Mouse (Mus musculus): ENCODE results near the gene Csmd2. TPM values are rescaled to one million over a fixed set of nuclear protein-coding genes. Genes with fewer than 3 reads are reported as not detected.

The Csmd2 gene
- polyA plus RNA-seq, 1 experiment from 2014 or later: 0.05 TPM

DNA sequence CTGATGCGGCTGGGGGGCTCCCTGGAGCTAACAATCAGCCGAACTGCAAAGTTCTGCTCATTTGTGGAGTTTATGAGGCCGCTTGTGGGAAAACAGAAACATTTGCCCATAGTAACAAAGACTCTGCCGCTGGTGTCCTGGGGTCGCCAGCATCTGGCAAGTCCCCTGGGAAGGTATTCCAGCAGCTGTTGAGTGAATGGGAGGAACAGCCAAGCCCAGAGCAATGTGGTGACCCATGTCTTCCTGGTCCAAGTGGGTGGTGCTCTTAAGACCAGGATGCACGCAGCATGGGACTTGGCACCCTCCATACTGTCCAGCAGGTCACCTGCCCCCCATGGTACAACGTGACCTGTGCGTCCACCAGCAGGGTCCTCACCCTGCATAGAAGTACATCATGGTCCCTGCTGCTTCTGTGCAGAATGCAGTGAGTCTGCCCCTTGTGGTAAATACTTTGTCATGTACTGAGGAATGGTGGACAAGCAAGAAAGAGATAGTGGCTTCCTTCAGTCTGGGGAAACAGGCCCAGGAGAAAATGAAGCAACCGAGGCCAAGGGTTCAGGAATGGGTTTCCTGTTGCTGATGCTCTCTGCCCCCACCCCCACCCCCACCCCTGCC, 281.7 kb downstream of the Csmd2 start:
- H3K4me1 ChIP-seq (ENCODE audit: control insufficient read depth, insufficient read depth, low read length): no peaks in the 10 kb centered on the region; the same call in 1 of the 2 replicates
- H3K4me3 ChIP-seq (ENCODE audit: low read length): no peak overlapping the region
- no peaks in the 10 kb centered on the region for H3K36me3 ChIP-seq (ENCODE audit: control insufficient read depth, insufficient read depth)
- H3K27me3 ChIP-seq (ENCODE audit: control insufficient read depth, insufficient read depth, low read length): no peaks in the 10 kb centered on the region
- no peak overlapping the region for H3K4me2 ChIP-seq (ENCODE audit: low read depth, low read length)
- no peak for ATAC-seq (replicated peaks; ENCODE audit: extremely low read depth, insufficient read depth, low FRiP score)
- WGBS: 73% methylated on average over 9 of the region's 9 CpGs
- H3K9me3 ChIP-seq (replicated peaks; ENCODE audit: control insufficient read depth, low read length): 0 out of 2 replicates have a peak, but pooled peaks cover 2% of the 10 kb centered on the region
- H3K27ac ChIP-seq (ENCODE audit: low read length): no peak overlapping the region
- no peak overlapping the region for H3K9ac ChIP-seq (ENCODE audit: low read length)

DNA sequence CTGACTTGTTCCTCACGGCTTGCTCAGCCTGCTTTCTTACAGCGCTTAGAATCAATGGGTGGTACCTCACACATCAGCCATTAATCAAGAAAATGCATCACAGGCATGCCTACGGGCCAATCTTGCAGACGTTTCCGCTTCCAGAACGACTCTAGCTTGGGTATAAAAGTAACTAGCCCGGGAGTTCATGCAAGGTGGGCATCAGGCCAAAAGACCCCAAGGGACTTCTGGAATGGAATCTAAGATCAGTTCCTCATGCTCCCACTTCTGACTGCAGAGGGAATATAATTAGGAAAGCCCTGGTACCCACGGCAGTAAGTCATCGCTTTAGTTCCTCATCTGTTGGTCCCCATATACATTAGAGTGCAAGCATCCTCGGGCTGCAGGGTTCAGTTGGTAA, 282.5 kb downstream of the Csmd2 start:
- WGBS: 64% methylated on average over 10 of the region's 10 CpGs
- H3K27ac ChIP-seq (ENCODE audit: low read length): no peak overlapping the region

DNA sequence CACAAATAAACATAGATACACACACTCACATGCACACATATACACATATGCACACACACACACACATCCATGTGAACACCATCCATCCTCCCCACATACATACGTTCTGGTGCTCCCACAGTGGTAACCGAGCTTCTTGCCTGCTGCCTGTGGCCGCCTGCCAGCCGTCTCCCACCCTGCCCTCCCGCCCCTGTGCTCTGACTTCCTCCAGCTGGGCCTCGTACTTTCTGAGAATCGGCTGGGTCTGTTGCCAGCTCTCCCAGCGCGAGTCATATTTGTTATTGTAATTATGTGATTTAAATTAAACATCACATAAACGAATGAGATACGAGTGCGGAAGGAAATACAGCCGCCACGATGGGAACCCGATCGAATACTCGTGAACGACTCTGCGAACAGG, 283.3 kb downstream of the Csmd2 start:
- Histone ChIP-seq H3K4me3 (ENCODE audit: low read length) (no peak overlapping the region), H3K27me3 (ENCODE audit: control insufficient read depth, insufficient read depth, low read length) (peaks cover 5% of the 10 kb centered on the region; the same call in 1 of the 2 replicates), H3K27ac (ENCODE audit: low read length) (no peak overlapping the region), H3K9ac (ENCODE audit: low read length) (no peak overlapping the region), H3K9me3 (replicated peaks; ENCODE audit: control insufficient read depth, low read length) (0 out of 2 replicates have a peak, but pooled peaks cover under 1% of the 10 kb centered on the region), H3K4me1 (ENCODE audit: control insufficient read depth, insufficient read depth, low read length) (no peaks in the 10 kb centered on the region; the same call in 1 of the 2 replicates), H3K4me2 (ENCODE audit: low read depth, low read length) (no peak overlapping the region), H3K36me3 (ENCODE audit: control insufficient read depth, insufficient read depth) (no peaks in the 10 kb centered on the region)
- 57% methylated on average over 19 of the region's 19 CpGs for WGBS
- no peak for ATAC-seq (replicated peaks; ENCODE audit: extremely low read depth, insufficient read depth, low FRiP score)

More for the DNA sequence above, 282.5 kb downstream of the Csmd2 start:
- ATAC-seq (replicated peaks; ENCODE audit: extremely low read depth, insufficient read depth, low FRiP score): no peak
- H3K9me3 ChIP-seq (replicated peaks; ENCODE audit: control insufficient read depth, low read length): 0 out of 2 replicates have a peak, but pooled peaks cover 2% of the 10 kb centered on the region
- H3K9ac ChIP-seq (ENCODE audit: low read length): no peak overlapping the region
- H3K4me1 ChIP-seq (ENCODE audit: control insufficient read depth, insufficient read depth, low read length): no peaks in the 10 kb centered on the region; the same call in 1 of the 2 replicates
- H3K36me3 ChIP-seq (ENCODE audit: control insufficient read depth, insufficient read depth): no peaks in the 10 kb centered on the region
- H3K27me3 ChIP-seq (ENCODE audit: control insufficient read depth, insufficient read depth, low read length): no peaks in the 10 kb centered on the region
- H3K4me2 ChIP-seq (ENCODE audit: low read depth, low read length): no peak overlapping the region
- H3K4me3 ChIP-seq (ENCODE audit: low read length): no peak overlapping the region

DNA sequence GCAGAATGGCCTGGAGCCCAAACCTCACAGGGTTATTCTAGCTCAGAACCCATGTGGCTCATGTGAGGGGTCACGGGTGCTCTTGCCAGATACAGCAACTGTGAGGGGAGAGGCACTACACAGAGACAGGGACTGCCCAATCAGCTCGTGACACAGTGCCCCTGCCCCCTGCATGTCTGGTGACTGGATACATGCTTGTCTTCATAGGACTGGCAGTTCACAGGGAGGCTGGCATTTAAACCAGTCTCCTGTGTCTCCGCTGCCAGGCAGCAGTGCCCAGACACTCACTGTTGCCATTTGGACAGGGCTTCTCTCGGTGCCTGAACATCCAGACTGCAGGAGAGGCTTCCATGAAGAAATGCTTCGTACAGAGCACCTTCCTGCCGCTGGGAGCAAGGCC, 284.8 kb downstream of the Csmd2 start:
- H3K9ac ChIP-seq (ENCODE audit: low read length): no peak overlapping the region
- H3K27ac ChIP-seq (ENCODE audit: low read length): no peak overlapping the region
- no peak overlapping the region for H3K4me3 ChIP-seq (ENCODE audit: low read length)
- no peaks in the 10 kb centered on the region; the same call in 1 of the 2 replicates for H3K4me1 ChIP-seq (ENCODE audit: control insufficient read depth, insufficient read depth, low read length)
- H3K27me3 ChIP-seq (ENCODE audit: control insufficient read depth, insufficient read depth, low read length): peaks cover 5% of the 10 kb centered on the region; the same call in 1 of the 2 replicates
- H3K36me3 ChIP-seq (ENCODE audit: control insufficient read depth, insufficient read depth): no peaks in the 10 kb centered on the region
- H3K9me3 ChIP-seq (replicated peaks; ENCODE audit: control insufficient read depth, low read length): no peaks in the 10 kb centered on the region
- H3K4me2 ChIP-seq (ENCODE audit: low read depth, low read length): no peak overlapping the region
- 64% methylated on average over 6 of the region's 6 CpGs for WGBS
- ATAC-seq (replicated peaks; ENCODE audit: extremely low read depth, insufficient read depth, low FRiP score): no peak

DNA sequence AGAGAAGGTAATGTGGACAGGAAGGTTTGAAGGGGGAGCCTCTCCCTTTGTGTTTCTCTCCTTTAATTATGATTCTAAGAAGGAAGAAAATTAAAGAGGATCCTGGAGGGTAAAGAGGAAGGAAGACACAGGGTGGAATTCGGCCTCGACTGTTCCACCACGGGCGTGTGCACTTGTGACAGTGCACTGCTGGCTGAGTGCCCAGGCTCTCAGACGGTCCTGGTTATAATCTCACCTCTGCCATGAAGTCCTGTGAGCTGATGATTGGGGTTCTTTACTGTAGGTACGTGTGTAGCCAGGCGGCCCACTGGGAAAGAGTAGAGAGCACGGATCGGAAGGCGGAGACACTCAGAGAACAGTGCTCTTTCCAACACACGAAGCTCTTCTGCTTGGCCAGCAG, 285.5 kb downstream of the Csmd2 start:
- H3K27me3 ChIP-seq (ENCODE audit: control insufficient read depth, insufficient read depth, low read length): peaks cover 5% of the 10 kb centered on the region; the same call in 1 of the 2 replicates
- H3K9ac ChIP-seq (ENCODE audit: low read length): no peak overlapping the region
- no peak for ATAC-seq (replicated peaks; ENCODE audit: extremely low read depth, insufficient read depth, low FRiP score)
- WGBS: 45% methylated on average over 11 of the region's 11 CpGs
- H3K4me3 ChIP-seq (ENCODE audit: low read length): no peak overlapping the region
- H3K9me3 ChIP-seq (replicated peaks; ENCODE audit: control insufficient read depth, low read length): no peaks in the 10 kb centered on the region
- no peak overlapping the region for H3K27ac ChIP-seq (ENCODE audit: low read length)
- H3K36me3 ChIP-seq (ENCODE audit: control insufficient read depth, insufficient read depth): no peaks in the 10 kb centered on the region
- H3K4me1 ChIP-seq (ENCODE audit: control insufficient read depth, insufficient read depth, low read length): peaks cover 3% of the 10 kb centered on the region; the same call in 1 of the 2 replicates
- H3K4me2 ChIP-seq (ENCODE audit: low read depth, low read length): no peak overlapping the region

DNA sequence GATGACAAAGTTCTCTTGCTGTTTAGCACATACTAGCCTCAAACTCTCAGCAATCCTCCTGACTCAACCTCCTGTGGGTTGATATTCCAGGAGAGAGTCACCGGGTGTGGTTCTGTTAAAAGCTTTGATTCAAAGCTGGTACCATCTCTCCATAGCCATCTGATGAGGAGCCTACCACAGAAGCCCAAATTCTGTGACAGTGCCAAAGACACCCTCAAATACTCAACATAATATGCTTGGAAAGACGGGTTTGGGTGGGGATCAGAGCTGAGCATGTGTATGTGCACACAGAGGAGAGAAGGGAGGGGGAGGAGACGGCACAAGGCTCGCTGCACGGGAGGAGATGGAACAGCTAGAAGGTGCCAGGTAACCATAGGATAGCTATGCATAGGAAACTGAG, 287.5 kb downstream of the Csmd2 start:
- Histone ChIP-seq H3K9ac (ENCODE audit: low read length) (no peak overlapping the region), H3K27me3 (ENCODE audit: control insufficient read depth, insufficient read depth, low read length) (peaks cover 5% of the 10 kb centered on the region; the same call in 1 of the 2 replicates), H3K27ac (ENCODE audit: low read length) (no peak overlapping the region), H3K4me3 (ENCODE audit: low read length) (no peak overlapping the region), H3K9me3 (replicated peaks; ENCODE audit: control insufficient read depth, low read length) (no peaks in the 10 kb centered on the region), H3K4me2 (ENCODE audit: low read depth, low read length) (no peak overlapping the region), H3K4me1 (ENCODE audit: control insufficient read depth, insufficient read depth, low read length) (peaks cover 6% of the 10 kb centered on the region; the same call in 1 of the 2 replicates), H3K36me3 (ENCODE audit: control insufficient read depth, insufficient read depth) (no peaks in the 10 kb centered on the region)
- 82% methylated on average over 5 of the region's 5 CpGs for WGBS
- ATAC-seq (replicated peaks; ENCODE audit: extremely low read depth, insufficient read depth, low FRiP score): no peak

DNA sequence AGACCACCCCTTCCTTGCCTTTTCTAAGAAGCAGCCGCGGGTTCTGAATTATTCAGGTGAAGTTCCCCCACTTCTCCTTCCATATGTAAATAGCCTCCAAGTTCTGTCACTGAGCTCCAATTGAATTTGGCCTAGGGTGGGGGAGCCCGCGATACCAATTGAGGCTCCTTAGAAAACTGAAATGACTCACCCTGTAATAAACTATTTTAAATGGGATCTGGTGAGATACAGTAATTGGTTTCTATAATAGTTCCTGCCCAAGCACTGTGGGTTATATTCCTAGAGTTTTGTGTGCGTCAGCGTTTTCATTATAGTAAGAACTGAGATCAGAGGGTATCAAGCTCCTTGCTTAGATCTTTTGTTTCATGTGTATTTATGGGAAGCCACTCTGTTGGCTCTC, 287.9 kb downstream of the Csmd2 start:
- Histone ChIP-seq H3K4me1 (ENCODE audit: control insufficient read depth, insufficient read depth, low read length) (peaks cover 6% of the 10 kb centered on the region; the same call in 1 of the 2 replicates), H3K27ac (ENCODE audit: low read length) (no peak overlapping the region), H3K36me3 (ENCODE audit: control insufficient read depth, insufficient read depth) (no peaks in the 10 kb centered on the region), H3K4me3 (ENCODE audit: low read length) (no peak overlapping the region), H3K9me3 (replicated peaks; ENCODE audit: control insufficient read depth, low read length) (no peaks in the 10 kb centered on the region), H3K4me2 (ENCODE audit: low read depth, low read length) (no peak overlapping the region), H3K27me3 (ENCODE audit: control insufficient read depth, insufficient read depth, low read length) (peaks cover 5% of the 10 kb centered on the region; the same call in 1 of the 2 replicates), H3K9ac (ENCODE audit: low read length) (no peak overlapping the region)
- 75% methylated on average over 6 of the region's 6 CpGs for WGBS
- no peak for ATAC-seq (replicated peaks; ENCODE audit: extremely low read depth, insufficient read depth, low FRiP score)

DNA sequence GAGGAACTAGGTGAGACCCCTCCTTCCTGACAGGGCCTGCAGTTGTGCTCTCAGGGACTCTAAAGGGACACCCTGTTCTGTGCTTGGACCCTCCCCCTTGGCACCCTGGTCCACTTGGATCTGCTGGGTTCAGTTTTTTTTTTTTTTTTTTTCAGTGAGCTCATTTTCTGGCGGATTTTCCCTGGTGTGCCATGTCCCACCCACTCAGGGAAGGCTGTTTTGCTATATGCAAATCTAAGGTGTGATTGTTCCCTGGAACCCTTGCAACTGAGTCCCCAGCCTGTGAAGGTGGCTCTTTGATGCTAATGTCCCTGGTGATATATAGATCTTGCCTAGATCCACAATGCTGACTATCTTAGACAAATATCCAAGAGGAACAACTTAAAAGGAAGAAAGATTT, 297.4 kb downstream of the Csmd2 start:
- no peak for ATAC-seq (replicated peaks; ENCODE audit: extremely low read depth, insufficient read depth, low FRiP score)
- H3K27ac ChIP-seq (ENCODE audit: low read length): no peak overlapping the region
- no peak overlapping the region for H3K4me3 ChIP-seq (ENCODE audit: low read length)
- no peak overlapping the region for H3K9ac ChIP-seq (ENCODE audit: low read length)
- no peak overlapping the region for H3K4me2 ChIP-seq (ENCODE audit: low read depth, low read length)
- H3K36me3 ChIP-seq (ENCODE audit: control insufficient read depth, insufficient read depth): no peaks in the 10 kb centered on the region
- H3K4me1 ChIP-seq (ENCODE audit: control insufficient read depth, insufficient read depth, low read length): no peaks in the 10 kb centered on the region
- no peaks in the 10 kb centered on the region for H3K27me3 ChIP-seq (ENCODE audit: control insufficient read depth, insufficient read depth, low read length)
- no peaks in the 10 kb centered on the region for H3K9me3 ChIP-seq (replicated peaks; ENCODE audit: control insufficient read depth, low read length)
- WGBS: 67% methylated on average over 1 of the region's 1 CpGs

DNA sequence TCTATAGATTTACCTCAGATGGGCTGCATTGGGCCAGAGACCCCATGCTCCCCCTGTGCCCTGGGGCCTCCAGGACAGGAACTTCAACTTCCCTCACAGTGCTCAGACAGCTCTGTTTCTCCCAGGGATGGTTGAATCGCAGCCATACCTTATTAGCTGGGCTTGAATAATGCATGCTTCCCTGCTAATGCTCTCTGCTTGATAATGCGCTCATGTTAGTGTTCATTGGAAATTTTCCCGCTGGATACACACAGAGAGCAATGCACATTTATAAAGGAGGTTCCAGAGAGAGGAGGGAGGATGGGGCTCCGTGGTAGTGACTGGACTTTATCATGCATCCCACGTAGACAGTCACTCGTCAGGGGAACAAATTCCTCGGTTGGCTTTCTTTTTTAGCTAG, 300.4 kb downstream of the Csmd2 start:
- Histone ChIP-seq H3K4me1 (ENCODE audit: control insufficient read depth, insufficient read depth, low read length) (no peaks in the 10 kb centered on the region), H3K27ac (ENCODE audit: low read length) (no peak overlapping the region), H3K4me2 (ENCODE audit: low read depth, low read length) (no peak overlapping the region), H3K9me3 (replicated peaks; ENCODE audit: control insufficient read depth, low read length) (no peaks in the 10 kb centered on the region), H3K36me3 (ENCODE audit: control insufficient read depth, insufficient read depth) (no peaks in the 10 kb centered on the region), H3K4me3 (ENCODE audit: low read length) (no peak overlapping the region), H3K9ac (ENCODE audit: low read length) (no peak overlapping the region), H3K27me3 (ENCODE audit: control insufficient read depth, insufficient read depth, low read length) (no peaks in the 10 kb centered on the region)
- ATAC-seq (replicated peaks; ENCODE audit: extremely low read depth, insufficient read depth, low FRiP score): no peak
- 69% methylated on average over 7 of the region's 7 CpGs for WGBS

Measured in heart, embryonic 16.5 days (tissue).